Mouse (Mus musculus) gastrocnemius, adult 2 months (tissue): Measurements from ENCODE around the gene Mocs3. TPM values are rescaled to one million over a fixed set of nuclear protein-coding genes. Genes with fewer than 3 reads are reported as not detected.

ENCODE experiments used
- DNase-seq: peaks from one replicate; pipeline ENCODE4 v3.0.0; 2022
- H3K27ac ChIP-seq: fragments of 200-600 bp; 2 replicates; pipeline ENCODE4 v1.8.1; 2022; ENCODE audit warnings: mild to moderate bottlenecking
- H3K4me3 ChIP-seq: fragments of 200-600 bp; 2 replicates; pipeline ENCODE4 v1.8.1; 2022; ENCODE audit warnings: mild to moderate bottlenecking, moderate library complexity
- CTCF ChIP-seq: fragments of 200-600 bp; IDR thresholded peaks from 2 replicates; pipeline ENCODE4 v1.8.1; 2022; ENCODE audit warnings: antibody characterized with exemption, mild to moderate bottlenecking, moderate library complexity
- intact Hi-C: fragments of 180-260 bp; cut with DNase I; formaldehyde crosslinking; loops from one replicate; pipeline ENCODE4 v1.15.1; 2025
- total RNA-seq, 2 experiments: library from RNA; stranded (reverse); gene quantifications; 2 replicates each; pipeline ENCODE4 v1.2.3; 2021

The Mocs3 gene
- total RNA-seq, 2 experiments from 2014 or later: 4.0 to 4.7 TPM

DNA sequence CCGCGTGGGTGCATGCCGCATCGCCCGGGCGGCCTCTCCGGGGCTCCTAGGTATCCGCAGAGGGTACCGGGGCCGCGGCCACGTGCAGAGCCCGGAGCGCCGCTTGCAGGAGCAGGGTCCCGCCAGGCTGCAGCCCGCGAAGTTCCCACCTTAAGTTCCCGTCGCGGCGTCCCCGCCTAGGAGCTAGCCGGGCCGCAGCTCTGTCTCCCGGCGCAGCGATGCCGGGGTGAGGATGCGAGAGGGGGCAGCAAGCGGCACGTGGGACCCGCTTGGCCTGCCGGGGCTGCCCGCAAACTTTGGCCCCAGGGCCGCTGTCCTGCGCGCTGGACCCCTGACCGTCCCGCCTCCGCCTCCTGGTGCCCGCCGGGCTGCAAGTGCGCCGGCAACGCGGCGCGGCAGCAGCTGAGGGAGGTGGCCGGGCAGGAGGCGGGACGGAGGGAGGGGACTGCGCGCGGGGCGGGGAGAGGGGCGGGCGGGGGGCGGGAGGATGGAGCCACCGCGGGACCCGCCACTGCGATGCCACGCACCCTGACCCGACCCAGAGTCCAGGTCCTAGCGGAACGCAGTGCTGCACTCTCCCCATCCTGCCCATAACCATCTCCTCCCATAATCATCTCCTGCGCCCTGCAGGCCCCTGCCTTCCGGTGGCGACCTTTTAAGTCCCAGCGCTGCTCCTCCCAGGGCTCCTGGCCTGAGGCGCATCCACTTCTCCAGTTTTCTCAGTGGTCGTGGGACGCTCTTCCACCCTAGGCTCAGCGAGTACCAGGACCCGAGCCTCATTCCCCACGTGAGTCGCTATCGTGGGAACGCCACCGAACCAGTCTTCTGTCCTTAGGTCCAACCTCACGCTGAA lies 50.5 kb downstream of the Mocs3 start:
- intact Hi-C loops: no loop called here
- Histone ChIP-seq H3K4me3 (peak overlapping the region; percentile 68), H3K27ac (no peak overlapping the region)
- no peak for TF ChIP-seq CTCF
- peak; percentile 64 for DNase-seq

GRCm38 (mm10) chr2:168281582-168281981 lies 51.2 kb downstream of the Mocs3 start, which contains the start of gene Kcng1:
Kcng1 (minus strand) TSS chr2:168281736.
- no peak for DNase-seq
- intact Hi-C loops: no loop called here
- no peak within 1 kb of the TSS for H3K27ac ChIP-seq
- H3K4me3 ChIP-seq: peak within 1 kb of the TSS; percentile 68
- TF ChIP-seq CTCF: no peak

Other genes starting within 250 kb of the Mocs3 start
- under 1 TPM; 0.20 to 0.33 TPM for gene Ripor3, start 220.0 kb upstream of the Mocs3 start, total RNA-seq
- gene Pard6b, start 149.6 kb upstream of the Mocs3 start, total RNA-seq: 1 to 10 TPM in 1 of 2 experiments, under 1 TPM in 1; 0.66 to 1.7 TPM
- 10 to 100 TPM; 14.6 to 16.2 TPM for gene Adnp, start 23.5 kb upstream of the Mocs3 start, total RNA-seq
- gene Gm20716, start 258 bp upstream of the Mocs3 start, total RNA-seq: 10 to 100 TPM; 10.1 to 13.0 TPM
- gene Dpm1, start within 50 bp of the Mocs3 start, total RNA-seq: 10 to 100 TPM; 71.4 to 81.4 TPM
- gene Kcng1, start 51.1 kb downstream of the Mocs3 start, total RNA-seq: under 1 TPM in 1 of 2 experiments, not detected in 1; 0.39 TPM